In the genomic region with DNA sequence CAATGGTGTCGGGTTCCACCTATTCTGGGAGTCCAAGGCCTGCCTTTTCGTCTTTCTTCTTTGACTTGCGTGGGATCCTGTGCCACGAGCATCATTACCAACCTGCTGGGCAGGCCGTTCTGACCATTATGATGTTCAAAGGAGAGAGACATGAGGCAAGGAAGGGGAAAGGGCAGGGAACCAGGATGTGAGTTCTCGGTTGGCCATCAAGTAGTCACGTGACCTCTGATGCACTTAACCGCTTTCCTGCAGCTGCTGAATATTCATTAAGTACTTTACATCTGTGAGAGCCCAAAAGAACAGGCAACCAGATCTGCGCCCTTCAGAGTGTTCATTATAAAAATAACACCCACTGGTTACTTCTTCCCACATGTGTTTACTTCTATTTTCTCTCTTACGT, we compare ENCODE assay signal across 16 mouse cellular contexts.
"Had no signal": no experiment of that assay in that cellular context is flagged by ENCODE, and none has a peak within 500 bp of the region (broad histone marks: within the 10 kb centered on the region; RNA-seq: fewer than 3 reads in every experiment).

No protein-coding gene starts in this region.

- H3K4me2 ChIP-seq: lung, embryonic 14.5 days; midbrain, embryonic 12.5 days; midbrain, embryonic 15.5 days; neural tube, embryonic 12.5 days had no signal

- ATAC-seq: midbrain, embryonic 15.5 days had no signal

- H3K4me3 ChIP-seq: midbrain, embryonic 10.5 days; midbrain, embryonic 12.5 days; midbrain, embryonic 15.5 days; neural tube, embryonic 12.5 days had no signal

- H3K9ac ChIP-seq: lung, embryonic 14.5 days; midbrain, embryonic 12.5 days; midbrain, embryonic 15.5 days had no signal

- H3K4me1 ChIP-seq: midbrain, embryonic 10.5 days; midbrain, embryonic 12.5 days; midbrain, embryonic 15.5 days; neural tube, embryonic 12.5 days had no signal

- H3K27ac ChIP-seq: midbrain, embryonic 10.5 days; midbrain, embryonic 12.5 days; midbrain, embryonic 15.5 days; neural tube, embryonic 12.5 days had no signal

- H3K9me3 ChIP-seq: midbrain, embryonic 10.5 days; midbrain, embryonic 12.5 days; midbrain, embryonic 15.5 days; neural tube, embryonic 12.5 days had no signal

- DNase-seq: lung, adult 18-20 months; lung, embryonic 14.5 days; lung, postnatal 10 days; lung, postnatal 4 days; retina, postnatal 1 day; right cerebral cortex, adult 18-20 months; right cerebral cortex, postnatal 25 days; right cerebral cortex, postnatal 4 days; spleen, adult 18-20 months; thymus, adult 18-20 months; thymus, postnatal 14 days; thymus, postnatal 36 days had no signal

- H3K27me3 ChIP-seq: midbrain, embryonic 12.5 days; midbrain, embryonic 15.5 days; neural tube, embryonic 12.5 days had no signal
